Mouse (Mus musculus) cerebellum, adult 2 months (tissue): ENCODE data around the gene Atxn1.

Source experiments
- CTCF ChIP-seq: fragments of 200-500 bp; IDR thresholded peaks from 2 replicates; pipeline ENCODE4 v1.5.1; 2011; ENCODE audit warnings: low read depth, mild to moderate bottlenecking, control low read depth, low read length, moderate library complexity, borderline replicate concordance; ENCODE audit not compliant: insufficient read depth
- POLR2A ChIP-seq: fragments of 200-500 bp; IDR thresholded peaks from 2 replicates; pipeline ENCODE4 v1.6.1; 2011; ENCODE audit warnings: low read length, control low read depth, borderline replicate concordance; ENCODE audit not compliant: insufficient read depth

GRCm38 (mm10) chr13:45577366-45577765 is 387.4 kb downstream of the Atxn1 start:
- TF ChIP-seq POLR2A (no peak), CTCF (no peak)
